Mouse (Mus musculus) small intestine, adult 10 weeks (tissue): ENCODE measurements around the gene Eif3b. TPM values are rescaled to one million over a fixed set of nuclear protein-coding genes. Genes with fewer than 3 reads are reported as not detected.

ENCODE experiments used
- polyA plus RNA-seq: library from polyadenylated mRNA; stranded (reverse); fragments of 350-450 nt; fragmentation: Illumina TruSeq; extraction: RNeasy Lipid Tissue Mini Kit (QIAGEN cat#74804); gene quantifications from one replicate; pipeline ENCODE4 v1.2.3, GENCODE M21; 2014; ENCODE audit warnings: low replicate concordance

Gene Eif3b
- 15.4 TPM for polyA plus RNA-seq

DNA sequence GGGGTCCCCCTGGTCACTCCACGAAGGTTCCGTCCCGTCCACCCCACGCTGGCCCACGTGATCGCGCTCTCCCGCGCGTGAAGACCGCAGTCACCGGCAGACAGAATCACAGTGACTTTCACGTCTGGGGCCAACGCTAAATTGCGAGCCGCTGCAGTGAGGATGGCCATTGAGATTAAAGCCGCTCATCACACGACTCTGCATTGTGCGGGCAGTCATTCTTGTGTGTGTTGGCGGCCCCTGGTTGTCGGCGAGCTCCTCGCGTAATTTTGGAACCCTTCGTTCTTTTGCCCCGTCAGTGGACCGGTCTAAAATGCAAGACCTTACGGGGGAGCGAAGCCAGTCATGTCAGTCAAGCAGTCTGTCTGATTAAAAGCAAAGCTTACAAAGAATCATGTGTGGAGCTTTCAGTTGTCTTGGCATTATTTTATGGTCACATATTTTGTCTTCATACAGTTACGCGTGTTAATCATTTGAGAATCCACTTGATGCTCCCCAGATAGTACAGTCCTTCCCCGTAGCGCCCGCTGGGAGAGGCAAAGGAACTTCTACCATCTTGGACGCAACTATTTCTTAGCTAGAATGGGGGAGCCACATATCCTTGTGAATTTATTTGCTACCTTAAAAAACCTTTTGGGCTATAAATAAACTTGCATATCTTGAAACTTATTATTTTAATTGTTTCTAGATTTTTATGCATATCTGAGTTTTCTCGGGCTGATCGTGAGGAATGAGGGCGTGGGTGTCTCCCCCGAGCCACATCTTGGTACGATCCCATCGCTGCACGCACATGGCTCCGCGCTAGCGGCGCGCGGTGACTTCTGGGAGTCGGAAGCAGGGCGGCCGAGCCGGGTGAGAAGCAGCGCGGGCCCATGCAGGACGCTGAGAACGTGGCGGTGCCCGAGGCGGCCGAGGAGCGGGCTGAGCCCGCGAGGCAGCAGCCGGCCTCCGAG, at the start of gene Eif3b:
Gene Eif3b (plus strand): TSS at position 840 of the 953 bp plus-strand sequence.

DNA sequence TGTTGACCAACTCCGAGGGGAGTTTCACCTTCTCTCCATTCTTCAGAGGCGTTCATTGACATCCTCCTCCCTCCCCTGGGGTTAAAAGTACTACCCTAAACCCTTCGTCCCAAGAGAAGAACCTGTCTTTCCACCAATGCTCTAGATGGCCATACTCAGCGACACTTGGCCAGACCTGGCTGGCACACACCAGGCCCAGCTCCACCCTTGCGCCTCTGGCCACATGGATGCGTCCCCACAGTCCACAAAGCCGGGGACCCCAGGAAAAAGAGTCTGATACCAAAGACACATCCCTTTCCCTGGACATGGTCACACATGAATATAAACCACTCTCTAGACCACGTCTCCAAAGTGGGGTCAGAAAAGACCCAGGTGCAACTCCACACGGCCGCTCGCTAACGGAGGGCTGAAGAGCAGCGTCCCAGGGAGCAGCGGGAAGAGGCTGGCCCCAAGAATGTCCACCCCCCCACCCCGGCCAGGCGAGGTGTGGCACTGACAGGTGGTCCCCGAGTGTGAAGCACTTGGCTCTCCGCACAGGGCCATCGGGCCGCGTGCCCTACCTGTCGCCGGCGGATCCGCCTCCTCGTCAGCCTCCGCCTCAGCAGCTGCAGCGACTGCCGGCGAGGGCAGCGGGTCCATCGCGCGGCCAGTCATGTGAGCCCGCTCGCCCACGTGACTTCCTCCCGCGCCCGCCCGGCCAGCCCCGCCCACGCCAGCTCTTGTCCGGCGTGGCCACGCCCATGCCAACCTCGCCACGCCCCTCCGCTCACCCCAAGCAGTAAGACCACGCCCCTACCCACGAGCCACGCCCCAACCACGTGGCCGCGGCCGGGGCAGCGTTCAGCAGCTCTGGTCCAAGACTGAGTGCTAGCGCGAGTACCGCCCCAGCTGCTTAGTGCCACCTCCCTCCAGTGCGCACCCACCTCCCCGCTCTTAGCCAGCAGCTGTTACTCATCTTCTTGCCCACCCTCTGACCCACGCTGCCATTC, 30.2 kb upstream of the Eif3b start, which contains the start of gene Snx8:
Gene Snx8 (minus strand): TSS at position 675 of the 989 bp plus-strand sequence.

DNA sequence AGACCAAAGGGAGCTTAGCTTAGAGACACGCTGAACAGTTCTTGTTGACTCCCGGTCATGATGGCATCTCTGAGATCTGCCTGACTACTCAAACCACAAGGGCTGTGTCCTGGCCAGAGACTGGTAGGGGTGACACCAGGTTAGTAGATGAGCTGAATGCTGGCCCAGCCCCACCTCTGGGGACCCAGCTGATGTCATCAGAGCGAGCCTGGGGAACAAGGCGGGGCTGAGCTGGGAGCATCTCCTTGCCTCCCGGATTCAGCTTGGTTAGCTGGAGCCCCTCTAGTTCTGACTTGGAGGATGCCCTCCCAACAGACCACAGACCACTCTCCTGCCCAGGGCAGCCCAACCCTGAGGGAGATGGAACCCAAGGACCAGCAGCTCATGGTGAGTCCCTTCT, 26.2 kb downstream of the Eif3b start, which contains the start of gene Gm4869:
Gene Gm4869 (plus strand): TSS at position 301 of the 400 bp plus-strand sequence.

Other genes starting within 250 kb of the Eif3b start
- not detected for gene Mad1l1, start 97.8 kb upstream of the Eif3b start, polyA plus RNA-seq
- gene Nudt1, start 97.7 kb upstream of the Eif3b start, polyA plus RNA-seq: not detected
- gene Mrm2, start 87.4 kb upstream of the Eif3b start, polyA plus RNA-seq: 0.30 TPM
- not detected for gene Snx8, start 30.1 kb upstream of the Eif3b start, polyA plus RNA-seq
- gene Gm4869, start 26.3 kb downstream of the Eif3b start, polyA plus RNA-seq: not detected
- not detected for gene Chst12, start 86.2 kb downstream of the Eif3b start, polyA plus RNA-seq
- gene Grifin, start 145.7 kb downstream of the Eif3b start, polyA plus RNA-seq: not detected
- gene Lfng, start 188.0 kb downstream of the Eif3b start, polyA plus RNA-seq: 0.33 TPM
- 0.85 TPM for gene Ttyh3, start 229.7 kb downstream of the Eif3b start, polyA plus RNA-seq